Mouse (Mus musculus) liver, embryonic 15.5 days (tissue): ENCODE measurements around the gene Plxnc1. TPM values are rescaled to one million over a fixed set of nuclear protein-coding genes. Genes with fewer than 3 reads are reported as not detected.

Experiments
- ATAC-seq: fragments of 200-750 bp; cut with Nextera tagmentation; 2 replicates; pipeline ENCODE4 v1.8.0; 2017; ENCODE audit warnings: moderate number of reproducible peaks, mild to moderate bottlenecking, moderate library complexity; ENCODE audit not compliant: insufficient read depth
- H3K27ac ChIP-seq: fragments of 300-500 bp; sonication (generic); replicated peaks from 2 replicates; pipeline ENCODE4 v1.5.1; 2015; ENCODE audit warnings: mild to moderate bottlenecking, inconsistent platforms
- H3K27me3 ChIP-seq: fragments of 300-500 bp; sonication (generic); 2 replicates; pipeline ENCODE4 v1.6.1; 2015; ENCODE audit warnings: mild to moderate bottlenecking, inconsistent platforms
- H3K36me3 ChIP-seq: fragments of 300-500 bp; sonication (generic); replicated peaks from 2 replicates; pipeline ENCODE4 v1.6.1; 2015; ENCODE audit warnings: moderate library complexity, mild to moderate bottlenecking, inconsistent platforms
- H3K4me1 ChIP-seq: fragments of 300-500 bp; sonication (generic); replicated peaks from 2 replicates; pipeline ENCODE4 v1.6.1; 2015; ENCODE audit warnings: inconsistent platforms
- H3K4me2 ChIP-seq: fragments of 300-500 bp; sonication (generic); 2 replicates; pipeline ENCODE4 v1.6.1; 2015; ENCODE audit warnings: moderate library complexity, mild to moderate bottlenecking, inconsistent platforms
- H3K4me3 ChIP-seq: fragments of 300-500 bp; sonication (generic); replicated peaks from 2 replicates; pipeline ENCODE4 v1.5.1; 2015; ENCODE audit warnings: mild to moderate bottlenecking, inconsistent platforms
- H3K9ac ChIP-seq: fragments of 300-500 bp; sonication (generic); 2 replicates; pipeline ENCODE4 v1.6.1; 2015; ENCODE audit warnings: moderate library complexity, mild to moderate bottlenecking, inconsistent platforms
- H3K9me3 ChIP-seq: fragments of 300-500 bp; sonication (generic); replicated peaks from 2 replicates; pipeline ENCODE4 v1.6.1; 2016; ENCODE audit warnings: inconsistent platforms
- WGBS: fragments of 180-500 bp; shearing (Covaris S2); methylation state at CpG from one replicate; pipeline ENCODE4 v1.1.7; 2015; ENCODE audit warnings: mixed read lengths; ENCODE audit not compliant: insufficient replicate concordance; 5-methylcytosine and 5-hydroxymethylcytosine counted together
- polyA plus RNA-seq: library from polyadenylated mRNA; unstranded; fragments of >200 nt; fragmentation: Nextera tagmentation; extraction: Ambion mirVana; gene quantifications from 2 replicates; pipeline ENCODE4 v1.2.1, GENCODE M21; 2015

The Plxnc1 gene
- polyA plus RNA-seq, 1 experiment from 2014 or later = 2.1 TPM

DNA sequence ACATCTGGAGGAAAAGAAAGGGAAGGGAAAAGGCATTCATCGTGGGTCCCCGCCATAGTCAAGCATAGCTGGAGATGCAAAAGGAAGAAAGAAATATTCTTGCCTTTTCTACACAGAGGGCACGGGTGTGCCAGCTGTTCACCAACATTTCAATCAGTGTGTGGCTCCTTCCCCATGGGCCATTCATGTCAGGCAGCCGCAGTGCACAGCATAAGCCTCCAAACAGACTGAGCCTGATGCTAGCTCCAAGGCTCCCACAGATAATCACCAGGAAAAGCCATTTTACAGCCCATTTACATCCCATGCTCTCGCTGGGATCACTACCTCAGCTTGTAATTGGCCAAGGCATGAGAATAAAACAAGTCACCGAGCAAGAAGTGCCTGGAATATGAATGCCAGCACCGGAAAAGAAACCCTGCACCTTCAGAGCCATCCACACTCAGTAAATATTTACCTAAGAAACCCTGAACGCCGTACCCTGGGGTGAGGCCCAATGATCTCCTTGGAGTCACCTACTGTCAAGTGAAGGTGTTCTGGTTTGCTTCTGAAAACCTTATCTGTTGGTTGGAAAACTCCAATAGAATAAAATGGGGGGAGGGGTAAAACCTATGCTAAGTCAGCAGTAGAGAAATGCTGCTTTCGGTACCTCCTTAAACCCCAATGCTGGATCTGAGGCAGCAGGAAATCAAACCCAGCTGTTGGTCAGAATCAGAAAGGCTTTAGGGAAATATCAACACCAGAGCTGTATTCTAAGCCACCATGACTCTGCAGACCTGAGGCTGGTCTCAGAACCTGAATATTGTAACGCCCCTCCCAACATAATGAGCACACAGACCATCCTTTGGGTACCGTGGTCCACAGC is 77.4 kb downstream of the Plxnc1 start:
- no peak for ATAC-seq

DNA sequence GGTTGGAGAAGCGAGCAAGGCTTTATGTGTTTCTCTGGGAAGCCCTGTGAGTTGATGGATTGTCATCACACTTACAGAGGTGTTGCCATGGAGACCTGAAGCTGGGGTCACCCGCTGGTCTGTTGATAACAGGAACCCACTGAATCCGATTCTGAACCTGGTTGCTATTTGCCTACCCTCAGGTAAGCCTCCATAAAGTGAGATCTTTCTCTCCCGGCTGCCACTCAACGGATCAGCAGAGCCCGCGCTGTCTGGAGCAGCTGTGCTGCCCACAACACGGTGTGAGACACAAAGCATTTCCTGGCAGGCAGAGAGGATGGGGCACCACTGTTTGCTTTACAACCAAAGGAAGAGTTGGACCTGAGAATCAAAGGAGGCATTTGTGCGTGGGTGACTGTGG is 79.4 kb downstream of the Plxnc1 start:
- Histone ChIP-seq H3K9ac (no peak overlapping the region), H3K9me3 (no peaks in the 10 kb centered on the region), H3K27ac (no peak overlapping the region), H3K4me1 (0 out of 2 replicates have a peak, but pooled peaks cover 3% of the 10 kb centered on the region), H3K36me3 (no peaks in the 10 kb centered on the region; the same call in 1 of the 2 replicates), H3K27me3 (no peaks in the 10 kb centered on the region), H3K4me2 (no peak overlapping the region), H3K4me3 (no peak overlapping the region)
- WGBS = 56% methylated on average over 9 of the region's 9 CpGs
- ATAC-seq = no peak

More for the DNA sequence above, 77.4 kb downstream of the Plxnc1 start:
- no peak overlapping the region for H3K9ac ChIP-seq
- no peaks in the 10 kb centered on the region for H3K9me3 ChIP-seq
- no peak overlapping the region for H3K27ac ChIP-seq
- peaks cover 12% of the 10 kb centered on the region; the same call in 1 of the 2 replicates for H3K4me1 ChIP-seq
- H3K4me3 ChIP-seq = no peak overlapping the region
- H3K27me3 ChIP-seq = no peaks in the 10 kb centered on the region
- no peaks in the 10 kb centered on the region for H3K36me3 ChIP-seq
- 70% methylated on average over 12 of the region's 12 CpGs for WGBS
- no peak overlapping the region for H3K4me2 ChIP-seq

DNA sequence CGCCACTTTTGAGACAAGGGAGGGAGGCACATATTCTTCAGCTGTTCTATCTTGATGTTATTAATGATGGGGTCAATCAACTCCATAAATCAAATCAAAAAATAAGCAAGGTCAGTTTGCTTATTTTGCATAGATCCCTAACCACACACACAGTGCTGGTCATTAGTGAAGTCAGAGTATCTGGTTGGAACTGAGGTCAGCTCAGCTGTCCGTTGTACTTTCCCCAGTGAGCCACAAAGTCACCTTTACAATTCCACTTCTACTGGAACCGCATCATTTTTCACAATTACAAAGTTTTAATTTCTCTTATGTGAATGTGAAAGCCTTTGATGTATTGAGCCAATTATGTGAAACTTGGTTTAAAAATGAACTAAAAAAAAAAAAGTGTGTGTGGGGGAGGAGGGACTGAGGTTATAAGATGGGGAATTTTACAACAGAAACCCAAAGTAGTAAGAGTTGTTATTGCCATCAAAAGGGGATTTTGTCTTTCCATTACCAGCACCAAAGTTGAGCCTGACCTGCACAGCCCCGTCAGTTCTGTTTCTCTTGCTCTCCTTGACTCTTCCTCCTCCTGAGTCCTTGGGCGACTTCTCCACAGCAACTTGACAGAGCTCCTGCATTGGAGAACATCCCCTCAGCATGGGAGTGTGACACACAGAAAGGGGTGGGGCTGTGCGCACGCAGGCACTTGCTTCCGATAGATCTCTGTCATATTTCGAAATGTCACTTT is 80.3 kb downstream of the Plxnc1 start:
- H3K9me3 ChIP-seq = no peaks in the 10 kb centered on the region
- no peak overlapping the region for H3K27ac ChIP-seq
- no peak overlapping the region for H3K4me3 ChIP-seq
- H3K4me2 ChIP-seq = no peak overlapping the region
- no peaks in the 10 kb centered on the region; the same call in 1 of the 2 replicates for H3K36me3 ChIP-seq
- H3K27me3 ChIP-seq = no peaks in the 10 kb centered on the region
- H3K9ac ChIP-seq = no peak overlapping the region
- ATAC-seq = no peak
- 76% methylated on average over 9 of the region's 9 CpGs for WGBS
- H3K4me1 ChIP-seq = peaks cover 2% of the 10 kb centered on the region

DNA sequence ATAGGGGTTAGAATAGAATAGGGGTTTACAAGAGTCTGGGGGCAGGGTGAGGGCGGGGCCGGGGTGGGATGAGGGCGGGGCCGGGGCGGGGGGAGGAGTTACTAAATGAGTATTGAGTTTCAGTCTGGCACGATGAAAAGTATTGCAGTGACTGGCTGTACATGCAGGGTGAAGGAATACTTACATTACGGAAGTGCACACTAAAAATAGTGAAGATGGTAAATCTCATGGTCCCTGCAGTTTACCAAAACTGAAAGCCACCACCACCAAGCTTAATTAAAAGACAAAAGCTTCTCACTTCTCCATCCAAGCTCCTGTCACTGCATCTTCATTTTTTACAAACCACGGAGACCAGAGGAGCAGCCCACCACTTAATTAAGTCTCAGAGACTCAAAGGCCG is 81.4 kb downstream of the Plxnc1 start:
- H3K36me3 ChIP-seq = no peaks in the 10 kb centered on the region; the same call in 1 of the 2 replicates
- peaks cover 13% of the 10 kb centered on the region for H3K4me1 ChIP-seq
- H3K9ac ChIP-seq = no peak overlapping the region
- H3K4me2 ChIP-seq = no peak overlapping the region
- no peak overlapping the region for H3K4me3 ChIP-seq
- no peak overlapping the region for H3K27ac ChIP-seq
- WGBS = 70% methylated on average over 9 of the region's 9 CpGs
- no peak for ATAC-seq
- no peaks in the 10 kb centered on the region for H3K9me3 ChIP-seq
- no peaks in the 10 kb centered on the region for H3K27me3 ChIP-seq

DNA sequence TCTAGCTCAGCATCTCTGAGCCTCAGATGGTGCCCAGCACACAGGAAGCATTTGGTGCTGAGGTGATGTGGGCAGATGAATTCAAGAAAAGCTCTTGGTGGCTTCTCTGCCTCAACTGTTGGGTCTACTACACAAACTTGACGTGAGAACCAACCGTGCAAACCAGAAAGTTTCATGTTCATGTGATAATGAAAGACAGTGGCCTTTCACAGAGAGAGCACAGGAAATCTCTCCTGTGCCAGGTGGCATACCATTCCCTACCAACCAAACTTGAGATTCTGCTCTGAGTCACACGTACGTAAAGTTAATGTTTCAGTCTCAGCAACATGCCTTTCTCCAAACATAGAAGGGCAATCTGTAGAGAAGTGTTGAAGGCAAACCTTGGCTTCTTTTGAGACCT is 83.8 kb downstream of the Plxnc1 start:
- WGBS = 84% methylated on average over 4 of the region's 4 CpGs
- Histone ChIP-seq H3K36me3 (no peaks in the 10 kb centered on the region; the same call in 1 of the 2 replicates), H3K9me3 (no peaks in the 10 kb centered on the region), H3K4me2 (no peak overlapping the region), H3K27ac (no peak overlapping the region), H3K9ac (no peak overlapping the region), H3K4me1 (peaks cover 18% of the 10 kb centered on the region), H3K4me3 (no peak overlapping the region), H3K27me3 (no peaks in the 10 kb centered on the region)
- ATAC-seq = no peak

DNA sequence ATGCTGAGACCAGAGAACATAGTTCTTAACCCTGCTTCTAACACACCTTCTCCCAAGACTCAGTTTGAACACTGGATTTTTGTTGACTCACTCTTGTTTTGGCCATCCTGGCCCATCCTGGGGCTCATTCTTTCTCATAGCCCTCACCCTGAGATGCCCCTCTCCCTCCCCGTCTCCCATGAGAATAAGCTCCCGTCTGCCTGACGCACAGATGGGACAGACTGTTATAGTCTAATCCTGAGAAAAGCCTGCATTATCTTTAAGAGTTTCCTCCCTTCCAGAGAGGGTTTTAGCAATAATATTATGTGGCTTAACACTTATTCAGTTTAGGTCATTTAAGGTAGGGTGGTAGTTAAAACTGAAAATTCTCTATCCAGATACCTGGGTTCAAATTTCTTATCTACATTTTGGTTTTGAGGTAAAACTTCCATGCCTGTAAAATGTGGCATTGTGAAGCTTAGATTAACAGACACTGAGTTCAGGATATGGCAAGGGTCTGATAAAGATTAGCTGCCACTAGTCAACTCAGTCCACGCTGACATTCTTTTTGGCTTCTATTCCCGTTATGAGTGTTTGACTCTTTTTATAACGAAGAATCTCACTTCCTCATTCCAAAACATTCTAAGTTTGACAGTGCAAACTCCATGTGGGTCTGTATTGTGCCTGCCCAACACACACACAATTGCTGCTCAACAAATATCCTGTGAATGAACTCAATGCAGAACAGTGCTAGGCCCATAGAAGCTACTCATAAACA is 86.2 kb downstream of the Plxnc1 start:
- ATAC-seq = peak; percentile 82
- H3K4me1 ChIP-seq = peaks cover 18% of the 10 kb centered on the region
- no peaks in the 10 kb centered on the region; the same call in 1 of the 2 replicates for H3K36me3 ChIP-seq
- peak overlapping the region; percentile 29; the same call in 1 of the 2 replicates for H3K27ac ChIP-seq
- 21% methylated on average over 6 of the region's 6 CpGs for WGBS
- H3K9ac ChIP-seq = no peak overlapping the region
- no peak overlapping the region for H3K4me2 ChIP-seq
- H3K27me3 ChIP-seq = no peaks in the 10 kb centered on the region
- H3K4me3 ChIP-seq = no peak overlapping the region
- no peaks in the 10 kb centered on the region for H3K9me3 ChIP-seq

DNA sequence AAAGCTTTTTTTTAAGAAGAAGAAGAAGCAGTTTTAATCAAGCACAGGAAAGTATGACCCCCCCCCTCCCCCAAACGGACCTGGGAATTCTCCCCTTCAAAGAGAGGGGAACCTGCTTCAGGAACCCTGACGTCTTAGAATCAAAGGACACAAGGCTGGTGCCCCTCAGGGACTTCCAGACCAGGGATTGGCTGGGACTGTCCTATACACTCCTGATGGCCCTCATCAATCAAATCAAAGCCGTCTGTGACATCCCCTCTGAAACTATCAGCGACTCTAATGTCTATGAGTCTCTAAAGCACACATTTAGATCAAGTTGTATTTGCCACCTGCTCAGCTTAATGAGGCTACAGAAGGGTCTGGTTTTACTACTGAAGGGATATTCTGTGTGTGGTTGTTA is 94.1 kb downstream of the Plxnc1 start:
- Histone ChIP-seq H3K27me3 (no peaks in the 10 kb centered on the region), H3K4me2 (no peak overlapping the region), H3K9me3 (no peaks in the 10 kb centered on the region), H3K4me3 (no peak overlapping the region), H3K9ac (no peak overlapping the region), H3K36me3 (no peaks in the 10 kb centered on the region), H3K4me1 (no peaks in the 10 kb centered on the region), H3K27ac (no peak overlapping the region)
- WGBS = 50% methylated on average over 4 of the region's 4 CpGs
- ATAC-seq = no peak

DNA sequence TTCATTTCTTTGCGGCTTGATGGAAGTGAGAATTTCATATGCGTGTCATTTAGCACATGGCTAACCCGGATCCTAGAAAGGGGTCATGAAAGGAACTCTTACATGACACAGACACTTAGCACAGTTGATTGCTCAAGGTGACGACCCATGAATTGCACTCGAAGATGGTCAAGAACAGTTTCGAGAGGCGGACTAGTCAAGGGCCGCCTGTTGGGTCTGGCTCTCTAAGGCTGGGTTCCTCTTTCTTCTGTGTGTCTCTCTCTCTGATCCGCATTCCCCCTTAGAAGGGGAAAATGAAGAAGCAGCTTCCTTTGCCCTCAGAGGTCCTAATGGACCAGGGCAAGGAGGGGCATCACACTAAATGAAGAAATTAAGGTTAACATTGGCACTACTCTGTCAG is 94.7 kb downstream of the Plxnc1 start:
- WGBS = 62% methylated on average over 9 of the region's 9 CpGs
- no peak overlapping the region for H3K9ac ChIP-seq
- no peaks in the 10 kb centered on the region for H3K36me3 ChIP-seq
- no peak overlapping the region for H3K4me3 ChIP-seq
- no peaks in the 10 kb centered on the region for H3K9me3 ChIP-seq
- H3K4me1 ChIP-seq = no peaks in the 10 kb centered on the region
- H3K27me3 ChIP-seq = no peaks in the 10 kb centered on the region
- no peak overlapping the region for H3K4me2 ChIP-seq
- no peak overlapping the region for H3K27ac ChIP-seq
- ATAC-seq = no peak

DNA sequence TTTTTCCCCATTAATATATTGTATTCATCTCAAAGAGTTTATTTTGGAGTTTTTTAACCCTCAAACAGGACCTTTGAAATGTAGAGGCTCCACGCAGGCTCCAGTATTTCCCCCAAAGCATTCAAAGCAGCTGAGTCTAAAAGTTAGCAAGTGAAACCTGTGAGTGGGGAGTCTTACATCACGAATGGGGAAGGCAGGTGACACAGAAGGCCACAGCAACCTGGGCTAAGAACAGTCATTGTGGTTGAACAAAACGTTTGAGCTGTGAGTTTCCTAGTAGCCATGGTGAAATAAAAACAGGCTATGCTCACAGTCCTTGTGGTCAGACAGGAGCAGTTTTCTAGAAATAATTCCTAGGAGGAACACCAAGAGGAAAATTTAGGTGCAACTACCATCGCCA is 95.3 kb downstream of the Plxnc1 start:
- H3K4me2 ChIP-seq = no peak overlapping the region
- no peak overlapping the region for H3K4me3 ChIP-seq
- 62% methylated on average over 4 of the region's 4 CpGs for WGBS
- H3K9ac ChIP-seq = no peak overlapping the region
- H3K27ac ChIP-seq = no peak overlapping the region
- H3K9me3 ChIP-seq = no peaks in the 10 kb centered on the region
- no peak for ATAC-seq
- no peaks in the 10 kb centered on the region for H3K27me3 ChIP-seq
- H3K4me1 ChIP-seq = no peaks in the 10 kb centered on the region
- H3K36me3 ChIP-seq = no peaks in the 10 kb centered on the region

DNA sequence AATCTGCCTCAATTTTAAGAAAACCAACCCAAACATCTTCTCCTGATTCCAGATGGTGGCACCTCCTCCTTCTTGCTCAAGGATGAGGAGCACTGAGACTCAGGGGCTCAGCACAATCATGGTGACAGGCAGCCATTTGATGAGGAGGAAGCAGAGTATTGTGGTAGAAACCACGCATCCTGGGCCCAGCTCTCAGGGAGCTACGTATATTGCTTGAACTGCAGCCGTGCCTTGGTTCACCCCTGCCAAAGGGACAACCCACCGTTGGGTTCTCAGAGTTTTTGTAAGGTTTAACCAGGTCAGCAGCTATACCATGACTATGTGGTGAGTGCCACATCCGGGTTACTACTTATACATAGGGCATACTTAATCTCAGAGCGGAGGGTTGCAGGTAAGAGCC is 96.3 kb downstream of the Plxnc1 start:
- Histone ChIP-seq H3K4me2 (no peak overlapping the region), H3K4me3 (no peak overlapping the region), H3K4me1 (no peaks in the 10 kb centered on the region), H3K36me3 (no peaks in the 10 kb centered on the region), H3K9ac (no peak overlapping the region), H3K27me3 (no peaks in the 10 kb centered on the region), H3K27ac (no peak overlapping the region), H3K9me3 (no peaks in the 10 kb centered on the region)
- ATAC-seq = no peak
- WGBS = 64% methylated on average over 6 of the region's 6 CpGs
